ENCODE assay signal across 8 mouse cellular contexts in genomic region chr15:89499784-89500220, GRCm38 (mm10). TPM values are rescaled to one million over a fixed set of nuclear protein-coding genes. Genes with fewer than 3 reads are reported as not detected.
DNase-seq lines count a peak whose midpoint lies in the region; ATAC-seq and TF ChIP-seq lines count a peak whose summit lies in the region.

No protein-coding gene starts in this region.

- peak overlapping the region; percentile 75 for H3K9ac ChIP-seq in heart, embryonic 14.5 days (ENCODE audit: low read length)
- peak overlapping the region; percentile 91 for H3K9ac ChIP-seq in midbrain, embryonic 12.5 days (replicated peaks)

- no peak for ATAC-seq in heart, embryonic 14.5 days (ENCODE audit: insufficient number of reproducible peaks, insufficient read depth, low FRiP score, low read depth)
- peak; percentile 74 for ATAC-seq in midbrain, embryonic 12.5 days (ENCODE audit: low FRiP score, low read depth)

- no peak for DNase-seq in spleen, adult 2 months (ENCODE audit: low read depth in 1 of 2, low spot score in 2 of 2)
- DNase-seq in spleen, adult 12 weeks (ENCODE audit: low spot score): no peak
- DNase-seq in kidney, postnatal 4 days: peak; percentile 75 to 81
- DNase-seq in thymus, adult 2 months: peak; percentile 51
- DNase-seq in spleen, postnatal 36 days (ENCODE audit: low spot score in 2 of 2): no peak

- WGBS in spleen, adult 2 months: 1% methylated on average over 46 of the region's 60 CpGs
- under 1% methylated on average over 31 of the region's 60 CpGs for WGBS in heart, embryonic 14.5 days
- under 1% methylated on average over 49 of the region's 60 CpGs for WGBS in midbrain, embryonic 12.5 days
- WGBS in thymus, adult 2 months: 2% methylated on average over 58 of the region's 60 CpGs

- peak overlapping the region; percentile 48; the same call in 1 of the 2 replicates for H3K4me3 ChIP-seq in spleen, adult 2 months (ENCODE audit: extremely low read depth, insufficient read depth, insufficient read length)
- peak overlapping the region; percentile 66 for H3K4me3 ChIP-seq in cortical plate, adult 2 months (ENCODE audit: insufficient read depth, low read length)
- H3K4me3 ChIP-seq in heart, embryonic 14.5 days (ENCODE audit: control insufficient read depth in 1 of 2, insufficient read depth in 1 of 2, low read depth in 1 of 2, low read length in 2 of 2): peak overlapping the region; percentile 75 to 79
- H3K4me3 ChIP-seq in midbrain, embryonic 12.5 days: peak overlapping the region; percentile 89
- H3K4me3 ChIP-seq in thymus, adult 2 months (ENCODE audit: control insufficient read depth, insufficient read depth, low read length): peak overlapping the region; percentile 52

- no peak for TF ChIP-seq CTCF in spleen, adult 2 months (IDR thresholded peaks at IDR 0.05; ENCODE audit: extremely low read depth, insufficient read depth, insufficient read length, insufficient replicate concordance)
- TF ChIP-seq CTCF in cortical plate, adult 2 months (IDR thresholded peaks at IDR 0.05; ENCODE audit: extremely low read depth, insufficient read depth, low read length): no peak
- 0 out of 2 replicates have a peak, but pooled peaks have one; percentile 10 for TF ChIP-seq CTCF in thymus, adult 2 months (IDR thresholded peaks at IDR 0.05; ENCODE audit: borderline replicate concordance, control insufficient read depth, extremely low read depth, insufficient read depth, low read length, poor library complexity)

- peak overlapping the region; percentile 89 for H3K4me2 ChIP-seq in heart, embryonic 14.5 days (ENCODE audit: low read length)
- peak overlapping the region; percentile 81 for H3K4me2 ChIP-seq in midbrain, embryonic 12.5 days (replicated peaks)

- H3K27me3 ChIP-seq in spleen, adult 2 months (ENCODE audit: control insufficient read depth, insufficient read depth, low read length): peaks cover 16% of the 10 kb centered on the region
- peaks cover 49% of the 10 kb centered on the region for H3K27me3 ChIP-seq in heart, embryonic 14.5 days (ENCODE audit: control insufficient read depth, insufficient read depth, low read length)
- H3K27me3 ChIP-seq in midbrain, embryonic 12.5 days: peaks cover 57% of the 10 kb centered on the region
- peaks cover 6% of the 10 kb centered on the region for H3K27me3 ChIP-seq in thymus, adult 2 months (ENCODE audit: control insufficient read depth, insufficient read depth, low read length)

- H3K36me3 ChIP-seq in spleen, adult 2 months (ENCODE audit: control insufficient read depth, insufficient read depth, low read length): no peaks in the 10 kb centered on the region
- peaks cover 27% of the 10 kb centered on the region for H3K36me3 ChIP-seq in heart, embryonic 14.5 days (ENCODE audit: control insufficient read depth, insufficient read depth, low read length)
- peaks cover 15% of the 10 kb centered on the region for H3K36me3 ChIP-seq in midbrain, embryonic 12.5 days
- H3K36me3 ChIP-seq in thymus, adult 2 months (ENCODE audit: control insufficient read depth, insufficient read depth, low read length): no peaks in the 10 kb centered on the region

- TF ChIP-seq POLR2A in spleen, adult 2 months (IDR thresholded peaks at IDR 0.05; ENCODE audit: low read depth, low read length): no peak
- no peak for TF ChIP-seq POLR2A in cortical plate, adult 2 months (IDR thresholded peaks at IDR 0.05; ENCODE audit: extremely low read depth, insufficient read depth, low read length)
- no peak for TF ChIP-seq POLR2A in thymus, adult 2 months (IDR thresholded peaks at IDR 0.05; ENCODE audit: control insufficient read depth, extremely low read depth, insufficient read depth, low read length, poor library complexity)

- peaks cover 3% of the 10 kb centered on the region; the same call in 1 of the 2 replicates for H3K4me1 ChIP-seq in spleen, adult 2 months (ENCODE audit: control insufficient read depth, insufficient read depth, insufficient read length)
- H3K4me1 ChIP-seq in cortical plate, adult 2 months (ENCODE audit: control insufficient read depth, insufficient read depth, low read length): no peaks in the 10 kb centered on the region
- H3K4me1 ChIP-seq in heart, embryonic 14.5 days (ENCODE audit: control insufficient read depth in 2 of 2, insufficient read depth in 2 of 2, low read length in 2 of 2): peaks cover 2 to 9% of the 10 kb centered on the region in 2 experiments; a peak in 3 of 4 replicates
- H3K4me1 ChIP-seq in midbrain, embryonic 12.5 days: peaks cover 25% of the 10 kb centered on the region
- H3K4me1 ChIP-seq in thymus, adult 2 months (replicated peaks; ENCODE audit: control insufficient read depth, insufficient read depth, low read length): peaks cover 12% of the 10 kb centered on the region

- no peaks in the 10 kb centered on the region; the same call in 1 of the 2 replicates for H3K9me3 ChIP-seq in heart, embryonic 14.5 days (ENCODE audit: control insufficient read depth, low read length)
- no peaks in the 10 kb centered on the region for H3K9me3 ChIP-seq in midbrain, embryonic 12.5 days

- no peak overlapping the region for H3K27ac ChIP-seq in spleen, adult 2 months (ENCODE audit: insufficient read depth, low read length)
- no peak overlapping the region for H3K27ac ChIP-seq in cortical plate, adult 2 months (ENCODE audit: insufficient read depth, low read length)
- peak overlapping the region in 1 of 2 experiments; percentile 83; a peak in 2 of 4 replicates for H3K27ac ChIP-seq in heart, embryonic 14.5 days (replicated peaks in 1 of 2; ENCODE audit: control insufficient read depth in 1 of 2, insufficient read depth in 1 of 2, low read depth in 2 of 2, low read length in 2 of 2)
- peak overlapping the region; percentile 84 for H3K27ac ChIP-seq in midbrain, embryonic 12.5 days (replicated peaks)
- no peak overlapping the region for H3K27ac ChIP-seq in thymus, adult 2 months (ENCODE audit: control insufficient read depth, insufficient read depth, low read length)

RNA-seq across cellular contexts. Expression of gene Shank3, which starts 0.4 kb away (rescaled TPM):
- polyA plus RNA-seq in spleen, adult 2 months (2012; rRNA removed): 24.6 and 26.2 TPM in 2 replicates
- polyA plus RNA-seq in cortical plate, adult 2 months (2012; rRNA removed): 98.8 and 99.7 TPM in 2 replicates
- polyA plus RNA-seq in heart, embryonic 14.5 days (2014; fragmentation: Nextera tagmentation; extraction: Ambion mirVana): 2.2 and 2.4 TPM in 2 replicates
- polyA plus RNA-seq in midbrain, embryonic 12.5 days (2016; fragmentation: Nextera tagmentation; extraction: Ambion mirVana): 6.9 and 8.0 TPM in 2 replicates
- polyA plus RNA-seq in thymus, adult 2 months (2012; rRNA removed): 6.8 and 8.2 TPM in 2 replicates

RNA-seq across cellular contexts. Expression of gene Arsa, which starts 22.6 kb away (rescaled TPM):
- polyA plus RNA-seq in spleen, adult 2 months (2012; rRNA removed): 31.3 and 31.5 TPM in 2 replicates
- 39.9 and 40.2 TPM in 2 replicates for polyA plus RNA-seq in cortical plate, adult 2 months (2012; rRNA removed)
- polyA plus RNA-seq in heart, embryonic 14.5 days (2014; fragmentation: Nextera tagmentation; extraction: Ambion mirVana): 12.5 and 14.1 TPM in 2 replicates
- 13.7 and 14.1 TPM in 2 replicates for polyA plus RNA-seq in midbrain, embryonic 12.5 days (2016; fragmentation: Nextera tagmentation; extraction: Ambion mirVana)
- polyA plus RNA-seq in thymus, adult 2 months (2012; rRNA removed): 37.9 and 43.0 TPM in 2 replicates

RNA-seq across cellular contexts. Expression of gene Mapk8ip2, which starts 46.1 kb away (rescaled TPM):
- polyA plus RNA-seq in spleen, adult 2 months (2012; rRNA removed): 0.02 TPM in 1 of 2 replicates, not detected in the other
- 141 and 146 TPM in 2 replicates for polyA plus RNA-seq in cortical plate, adult 2 months (2012; rRNA removed)
- polyA plus RNA-seq in heart, embryonic 14.5 days (2014; fragmentation: Nextera tagmentation; extraction: Ambion mirVana): 0.41 and 0.42 TPM in 2 replicates
- 54.9 and 58.7 TPM in 2 replicates for polyA plus RNA-seq in midbrain, embryonic 12.5 days (2016; fragmentation: Nextera tagmentation; extraction: Ambion mirVana)
- polyA plus RNA-seq in thymus, adult 2 months (2012; rRNA removed): 0.11 and 0.13 TPM in 2 replicates

Comparison
In these comparisons a context has a peak if more than half of its experiments do, and no peak if none do; other contexts are left out.
1. DNase-seq: peak in kidney, postnatal 4 days (2 of 2) and thymus, adult 2 months (single experiment); none in spleen, adult 2 months (0 of 2), spleen, adult 12 weeks (single experiment) and spleen, postnatal 36 days (0 of 2).
2. RNA of gene Mapk8ip2, which starts 46.1 kb away (polyA plus RNA-seq): 141 to 146 TPM in cortical plate, adult 2 months and 54.9 to 58.7 TPM in midbrain, embryonic 12.5 days; 0.41 to 0.42 TPM in heart, embryonic 14.5 days, 0.11 to 0.13 TPM in thymus, adult 2 months and 0.02 TPM in spleen, adult 2 months; every median in the first group is over 10 times any median in the second.
3. Peak in every context shown above with its lines, with median percentiles within 50 percentile points of each other: H3K4me3 ChIP-seq.